Mouse (Mus musculus) hindbrain, embryonic 16.5 days (tissue): ENCODE measurements at regions not wholly inside any gene's neighbourhood (a gene's known extent, or its start where the extent isn't known, plus 50 kb on each side); places are given as distances from the start of the nearest gene placed in this dataset.

Source experiments
- ATAC-seq: fragments of 200-750 bp; cut with Nextera tagmentation; 2 replicates; pipeline ENCODE4 v1.8.0; 2017; ENCODE audit warnings: moderate TSS enrichment, moderate library complexity
- H3K27ac ChIP-seq: fragments of 300-500 bp; sonication (generic); 2 replicates; pipeline ENCODE4 v1.5.1; 2014; ENCODE audit warnings: low read depth, mild to moderate bottlenecking, control low read depth, low read length, moderate library complexity
- H3K27me3 ChIP-seq: fragments of 300-500 bp; sonication (generic); replicated peaks from 2 replicates; pipeline ENCODE4 v1.6.1; 2014; ENCODE audit warnings: low read length; ENCODE audit not compliant: control insufficient read depth, insufficient read depth
- H3K36me3 ChIP-seq: fragments of 300-500 bp; sonication (generic); 2 replicates; pipeline ENCODE4 v1.6.1; 2014; ENCODE audit warnings: mild to moderate bottlenecking, low read length, moderate library complexity, mixed read lengths; ENCODE audit not compliant: control insufficient read depth, insufficient read depth
- H3K4me1 ChIP-seq: fragments of 300-500 bp; sonication (generic); 2 replicates; pipeline ENCODE4 v1.6.1; 2014; ENCODE audit warnings: low read depth, low read length; ENCODE audit not compliant: control insufficient read depth, insufficient read depth
- H3K4me2 ChIP-seq: fragments of 300-500 bp; sonication (generic); 2 replicates; pipeline ENCODE4 v1.6.1; 2014; ENCODE audit warnings: mild to moderate bottlenecking, low read length, control low read depth, moderate library complexity
- H3K4me3 ChIP-seq: fragments of 300-500 bp; sonication (generic); 2 replicates; pipeline ENCODE4 v1.5.1; 2014; ENCODE audit warnings: mild to moderate bottlenecking, low read length, control low read depth, moderate library complexity
- H3K9ac ChIP-seq: fragments of 300-500 bp; sonication (generic); 2 replicates; pipeline ENCODE4 v1.6.1; 2014; ENCODE audit warnings: low read depth, mild to moderate bottlenecking, control low read depth, low read length, moderate library complexity
- H3K9me3 ChIP-seq: fragments of 300-500 bp; sonication (generic); 2 replicates; pipeline ENCODE4 v1.6.1; 2014; ENCODE audit warnings: mild to moderate bottlenecking, low read length, moderate library complexity; ENCODE audit not compliant: control insufficient read depth
- WGBS: fragments of 180-500 bp; shearing (Covaris S2); extraction: QIAGEN DNeasy Blood & Tissue Kit; methylation state at CpG from one replicate; pipeline ENCODE4 v1.1.7; 2014; 5-methylcytosine and 5-hydroxymethylcytosine counted together

DNA sequence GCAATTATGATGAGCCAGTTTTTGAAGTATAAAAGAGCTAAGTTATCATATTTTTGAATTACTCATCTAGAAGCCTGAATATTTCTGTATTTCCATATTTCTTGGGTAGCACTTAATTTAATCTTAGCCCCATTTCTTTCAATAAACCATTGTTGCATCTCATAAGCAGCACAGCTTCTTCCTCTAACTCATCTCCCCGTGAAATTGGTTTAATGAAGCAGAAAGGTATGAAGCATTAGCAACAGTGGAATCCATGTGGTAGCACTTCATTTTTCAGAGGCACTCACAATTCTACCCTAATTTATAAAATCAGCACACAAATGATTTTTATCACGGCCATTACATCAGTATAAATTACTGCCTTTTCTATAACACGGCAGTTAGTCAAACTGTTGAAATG, 149.3 kb downstream of the Sox3 start:
- H3K4me1 ChIP-seq = no peaks in the 10 kb centered on the region

DNA sequence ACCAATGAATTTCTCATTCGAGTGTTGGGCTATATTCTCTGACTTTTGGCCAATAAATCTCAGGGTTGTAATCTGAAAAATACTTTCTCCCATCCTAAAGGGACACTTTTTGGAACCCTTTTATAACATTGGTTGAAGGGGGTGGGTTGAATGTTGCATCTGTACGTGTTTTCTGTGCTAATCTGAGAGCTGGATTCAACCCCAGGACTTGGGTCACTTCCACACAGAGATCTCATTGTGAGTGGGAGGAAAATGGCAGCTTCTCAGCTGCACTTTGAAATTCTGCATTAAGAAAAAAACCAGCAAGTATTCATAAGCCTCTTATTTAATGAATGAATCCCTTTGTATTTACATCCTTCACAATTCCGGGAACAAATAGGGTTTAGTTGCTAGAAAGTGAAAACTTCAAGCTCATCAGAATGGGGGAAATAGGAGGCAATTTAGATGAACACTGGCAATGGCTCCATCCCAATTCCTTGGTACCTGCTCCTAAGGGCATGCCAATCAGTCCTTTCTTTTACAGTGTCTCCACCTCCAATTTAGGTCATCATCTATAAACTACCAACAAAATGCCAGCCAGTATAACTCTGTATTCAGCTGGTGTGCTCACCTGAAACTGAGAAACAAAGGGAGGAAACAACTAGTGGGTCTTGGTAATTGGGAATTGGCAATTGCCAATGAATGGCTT, 150.1 kb downstream of the Sox3 start:
- Histone ChIP-seq H3K27me3 (no peaks in the 10 kb centered on the region), H3K4me3 (no peak overlapping the region), H3K9ac (no peak overlapping the region), H3K36me3 (no peaks in the 10 kb centered on the region), H3K4me2 (no peak overlapping the region), H3K27ac (no peak overlapping the region), H3K4me1 (no peaks in the 10 kb centered on the region), H3K9me3 (no peaks in the 10 kb centered on the region)
- 58% methylated on average over 3 of the region's 3 CpGs for WGBS
- ATAC-seq = peak; percentile 60; the same call in 1 of the 2 replicates

More for the DNA sequence above, 149.3 kb downstream of the Sox3 start:
- Histone ChIP-seq H3K36me3 (no peaks in the 10 kb centered on the region), H3K9ac (no peak overlapping the region), H3K27ac (no peak overlapping the region), H3K27me3 (no peaks in the 10 kb centered on the region), H3K4me3 (no peak overlapping the region), H3K9me3 (no peaks in the 10 kb centered on the region), H3K4me2 (no peak overlapping the region)
- 38% methylated on average over 3 of the region's 3 CpGs for WGBS
- ATAC-seq = no peak

GRCm38 (mm10) chrX:60719428-60720151, 127.1 kb upstream of the Atp11c start:
- H3K36me3 ChIP-seq = no peaks in the 10 kb centered on the region
- H3K4me1 ChIP-seq = no peaks in the 10 kb centered on the region
- WGBS = 33% methylated on average over 13 of the region's 13 CpGs
- no peak for ATAC-seq
- no peak overlapping the region for H3K27ac ChIP-seq
- peak overlapping the region; percentile 28 for H3K4me2 ChIP-seq
- H3K4me3 ChIP-seq = no peak overlapping the region
- no peaks in the 10 kb centered on the region for H3K9me3 ChIP-seq
- no peak overlapping the region for H3K9ac ChIP-seq
- no peaks in the 10 kb centered on the region for H3K27me3 ChIP-seq

DNA sequence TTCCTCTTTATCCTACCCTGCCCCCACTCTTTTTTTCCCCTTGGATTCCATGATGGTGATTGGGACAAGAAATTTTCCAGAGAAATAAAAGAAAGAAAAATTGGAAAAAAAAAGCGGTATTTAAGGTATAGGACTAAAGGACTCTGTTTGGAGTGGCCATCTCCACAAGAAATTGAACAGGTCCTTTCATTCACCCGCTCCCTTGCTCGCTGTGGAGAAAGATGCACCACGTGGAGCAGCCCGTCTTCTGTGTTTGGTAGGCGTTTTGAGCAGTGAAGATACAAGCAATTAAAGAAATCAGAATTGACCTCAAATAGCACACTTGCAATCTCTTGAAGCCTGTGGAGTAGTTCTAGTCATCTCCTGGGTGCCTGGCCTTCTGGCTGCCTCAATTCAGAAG, 126.3 kb upstream of the Atp11c start:
- Histone ChIP-seq H3K9ac (no peak overlapping the region), H3K27ac (no peak overlapping the region), H3K9me3 (no peaks in the 10 kb centered on the region), H3K4me1 (no peaks in the 10 kb centered on the region), H3K4me2 (peak overlapping the region; percentile 50), H3K4me3 (no peak overlapping the region), H3K27me3 (no peaks in the 10 kb centered on the region), H3K36me3 (no peaks in the 10 kb centered on the region)
- 19% methylated on average over 6 of the region's 6 CpGs for WGBS
- no peak for ATAC-seq

DNA sequence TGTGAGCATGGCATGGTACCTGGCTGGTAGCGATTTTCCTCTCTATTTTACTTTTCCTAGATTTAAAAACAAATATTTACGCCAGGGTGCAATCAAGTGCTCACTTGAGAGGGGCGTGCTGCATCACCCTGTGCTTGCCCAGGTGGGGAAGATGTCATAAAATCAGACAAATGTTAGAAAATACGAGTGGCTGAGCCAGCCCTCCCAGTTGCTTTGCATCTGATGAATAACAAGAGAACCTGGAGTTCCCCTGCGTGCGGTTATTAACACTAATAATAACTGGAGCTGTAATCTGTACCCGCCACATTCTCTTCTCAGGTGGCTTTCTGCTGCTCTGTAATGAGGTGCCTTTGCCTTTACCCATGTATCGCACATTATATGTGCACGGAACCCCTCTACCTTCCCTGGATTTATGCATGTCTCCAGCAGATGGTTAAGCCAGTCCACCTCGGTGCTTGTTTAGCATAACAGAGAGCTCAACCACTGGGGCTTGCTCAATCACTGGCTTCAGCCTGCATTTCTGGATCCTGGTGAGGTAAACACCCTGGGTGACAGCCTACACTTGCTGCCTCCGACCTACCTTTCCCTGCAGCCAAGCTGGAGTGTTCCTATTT, 125.8 kb upstream of the Atp11c start:
- no peak overlapping the region for H3K27ac ChIP-seq
- H3K9ac ChIP-seq = peak overlapping the region; percentile 38; the same call in 1 of the 2 replicates
- H3K27me3 ChIP-seq = no peaks in the 10 kb centered on the region
- WGBS = 23% methylated on average over 11 of the region's 11 CpGs
- no peaks in the 10 kb centered on the region for H3K36me3 ChIP-seq
- peak; percentile 58; the same call in 1 of the 2 replicates for ATAC-seq
- peak overlapping the region; percentile 28 for H3K4me3 ChIP-seq
- H3K4me1 ChIP-seq = no peaks in the 10 kb centered on the region
- peak overlapping the region; percentile 50 for H3K4me2 ChIP-seq
- H3K9me3 ChIP-seq = no peaks in the 10 kb centered on the region

DNA sequence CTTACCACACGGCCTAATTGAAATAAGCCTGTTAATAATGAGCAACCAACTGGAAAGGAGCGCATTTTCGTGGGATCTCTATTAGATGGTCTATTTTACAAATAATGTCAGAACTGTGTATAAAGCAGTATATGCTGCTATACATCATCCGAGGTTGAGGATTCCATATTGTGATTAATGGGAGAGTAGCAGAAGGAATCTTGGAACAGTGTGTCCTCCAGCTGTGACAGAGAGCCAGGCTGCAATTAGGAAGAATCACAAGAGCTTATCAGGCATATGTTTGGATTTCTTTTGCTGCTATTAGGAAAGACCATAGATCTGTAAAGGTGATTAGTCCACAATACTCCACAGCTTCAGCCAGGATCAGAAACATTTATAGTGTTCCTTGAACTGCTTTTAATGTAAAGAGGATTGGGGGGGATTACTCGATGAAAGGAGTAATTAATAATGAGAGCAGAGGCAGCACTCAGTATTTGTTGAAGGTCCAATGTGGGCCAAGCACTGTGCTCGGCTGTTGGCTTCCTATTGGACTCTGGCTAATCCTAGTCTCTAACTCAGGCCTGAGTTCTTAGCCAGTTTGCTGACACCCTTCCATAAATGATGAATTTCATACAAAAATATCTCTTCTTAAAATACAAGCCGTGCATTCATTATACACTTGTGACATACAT, 88.7 kb upstream of the Atp11c start:
- H3K27me3 ChIP-seq = no peaks in the 10 kb centered on the region
- WGBS = 60% methylated on average over 7 of the region's 7 CpGs
- H3K4me1 ChIP-seq = no peaks in the 10 kb centered on the region
- H3K9ac ChIP-seq = no peak overlapping the region
- no peaks in the 10 kb centered on the region for H3K36me3 ChIP-seq
- no peak for ATAC-seq
- H3K27ac ChIP-seq = no peak overlapping the region
- H3K9me3 ChIP-seq = no peaks in the 10 kb centered on the region
- no peak overlapping the region for H3K4me2 ChIP-seq
- no peak overlapping the region for H3K4me3 ChIP-seq

DNA sequence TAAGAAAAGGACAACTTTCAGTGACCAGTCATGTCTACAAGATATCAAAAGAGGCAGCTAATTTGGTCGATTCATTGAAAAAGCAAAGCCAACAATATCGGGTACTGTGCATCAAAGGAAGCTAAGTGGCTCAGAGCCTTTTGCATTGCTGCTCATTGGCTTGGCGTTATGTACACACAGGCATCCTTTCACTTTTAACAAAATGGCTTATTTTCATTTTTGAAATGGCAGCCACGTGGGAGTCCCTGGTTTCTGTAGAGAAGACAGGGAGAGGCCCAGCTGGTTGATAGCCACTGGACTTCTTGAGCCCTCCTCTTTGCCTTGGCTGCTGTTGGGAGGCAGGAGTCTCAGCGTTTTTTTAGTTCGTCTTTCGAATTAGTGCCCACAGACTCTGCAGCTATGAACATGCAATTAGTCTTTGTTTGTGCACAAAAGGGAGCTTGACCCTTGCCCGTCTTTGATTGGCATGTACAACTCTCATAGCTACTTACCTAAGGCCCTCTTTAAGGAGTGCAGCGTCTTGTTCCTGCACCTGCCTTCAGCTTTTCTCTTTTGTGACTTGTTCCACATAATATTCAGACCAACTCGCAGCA, 52.3 kb upstream of the Atp11c start:
- WGBS = 40% methylated on average over 10 of the region's 10 CpGs
- no peaks in the 10 kb centered on the region for H3K36me3 ChIP-seq

More for the DNA sequence above, 52.3 kb upstream of the Atp11c start:
- no peaks in the 10 kb centered on the region for H3K4me1 ChIP-seq
- ATAC-seq = no peak
- no peak overlapping the region for H3K4me3 ChIP-seq
- no peaks in the 10 kb centered on the region for H3K9me3 ChIP-seq
- no peak overlapping the region for H3K4me2 ChIP-seq
- no peak overlapping the region for H3K27ac ChIP-seq
- no peaks in the 10 kb centered on the region for H3K27me3 ChIP-seq
- no peak overlapping the region for H3K9ac ChIP-seq
